8 mouse cellular contexts compared by ENCODE assay signal in the genomic region with DNA sequence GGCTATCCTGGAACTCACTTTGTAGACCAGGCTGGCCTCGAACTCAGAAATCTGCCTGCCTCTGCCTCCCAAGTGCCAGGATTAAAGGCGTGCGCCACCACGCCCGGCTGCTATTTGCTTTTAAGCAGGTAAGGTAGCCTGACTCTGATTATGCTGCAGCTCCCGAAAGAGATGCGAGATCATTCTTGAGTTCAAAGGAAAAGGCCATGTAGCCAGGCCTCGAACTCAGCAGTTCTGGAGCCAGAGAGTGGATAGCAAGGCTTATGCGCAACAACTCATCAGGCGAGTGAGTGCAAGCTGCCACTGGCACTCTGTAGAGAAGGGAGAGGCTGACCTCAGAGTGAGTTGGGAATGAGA. TPM values are rescaled to one million over a fixed set of nuclear protein-coding genes. Genes with fewer than 3 reads are reported as not detected.
A peak's percentile ranks its signal among the peaks of the same experiment; 100 is the strongest.
DNase-seq lines count a peak whose midpoint lies in the region; ATAC-seq and TF ChIP-seq lines count a peak whose summit lies in the region.

No protein-coding gene starts in this region.

- WGBS in kidney, embryonic 14.5 days: 82% methylated on average over 10 of the region's 10 CpGs
- WGBS in hindbrain, embryonic 15.5 days: 88% methylated on average over 10 of the region's 10 CpGs
- WGBS in midbrain, embryonic 16.5 days: 83% methylated on average over 10 of the region's 10 CpGs

- peaks cover 2% of the 10 kb centered on the region; the same call in 1 of the 2 replicates for H3K36me3 ChIP-seq in kidney, embryonic 14.5 days (ENCODE audit: control insufficient read depth, insufficient read depth, low read length)
- no peaks in the 10 kb centered on the region for H3K36me3 ChIP-seq in hindbrain, embryonic 15.5 days
- H3K36me3 ChIP-seq in midbrain, embryonic 16.5 days (ENCODE audit: control insufficient read depth, insufficient read depth, low read length): no peaks in the 10 kb centered on the region

- no peak for DNase-seq in kidney, postnatal 36 days
- DNase-seq in adrenal gland, postnatal 36 days: no peak
- DNase-seq in T-cell, adult 2 months (ENCODE audit: low spot score): no peak
- no peak for DNase-seq in adipocyte (ENCODE audit: low spot score)

- no peak for ATAC-seq in kidney, embryonic 14.5 days (ENCODE audit: low FRiP score, low TSS enrichment)
- ATAC-seq in hindbrain, embryonic 15.5 days (ENCODE audit: low FRiP score, low read depth): no peak
- peak; percentile 1; the same call in 1 of the 2 replicates for ATAC-seq in midbrain, embryonic 16.5 days

- peaks cover 17% of the 10 kb centered on the region for H3K4me1 ChIP-seq in kidney, embryonic 14.5 days (ENCODE audit: control insufficient read depth, insufficient read depth, low read length)
- H3K4me1 ChIP-seq in cortical plate, adult 2 months (ENCODE audit: control insufficient read depth, insufficient read depth, low read length): peaks cover 10% of the 10 kb centered on the region
- peaks cover 46% of the 10 kb centered on the region for H3K4me1 ChIP-seq in hindbrain, embryonic 15.5 days (replicated peaks)
- peaks cover 36% of the 10 kb centered on the region; the same call in 1 of the 2 replicates for H3K4me1 ChIP-seq in midbrain, embryonic 16.5 days (ENCODE audit: control insufficient read depth, insufficient read depth, low read length)

- no peak for TF ChIP-seq POLR2A in cortical plate, adult 2 months (IDR thresholded peaks at IDR 0.05; ENCODE audit: extremely low read depth, insufficient read depth, low read length)

- peak overlapping the region; percentile 58 for H3K4me2 ChIP-seq in kidney, embryonic 14.5 days (replicated peaks; ENCODE audit: low read depth, low read length)
- H3K4me2 ChIP-seq in hindbrain, embryonic 15.5 days: peak overlapping the region; percentile 68
- peak overlapping the region; percentile 72 for H3K4me2 ChIP-seq in midbrain, embryonic 16.5 days (ENCODE audit: low read length)

- no peak for TF ChIP-seq CTCF in cortical plate, adult 2 months (IDR thresholded peaks at IDR 0.05; ENCODE audit: extremely low read depth, insufficient read depth, low read length)

- peak overlapping the region; percentile 77 for H3K27ac ChIP-seq in kidney, embryonic 14.5 days (ENCODE audit: low read depth, low read length)
- peak overlapping the region; percentile 58; the same call in 1 of the 2 replicates for H3K27ac ChIP-seq in cortical plate, adult 2 months (ENCODE audit: insufficient read depth, low read length)
- H3K27ac ChIP-seq in hindbrain, embryonic 15.5 days (replicated peaks): peak overlapping the region; percentile 94
- peak overlapping the region; percentile 94 for H3K27ac ChIP-seq in midbrain, embryonic 16.5 days (ENCODE audit: low read length)

- no peaks in the 10 kb centered on the region for H3K9me3 ChIP-seq in kidney, embryonic 14.5 days (ENCODE audit: control insufficient read depth, low read length)
- H3K9me3 ChIP-seq in hindbrain, embryonic 15.5 days: no peaks in the 10 kb centered on the region
- H3K9me3 ChIP-seq in midbrain, embryonic 16.5 days (replicated peaks; ENCODE audit: control insufficient read depth, low read length, poor library complexity, severe bottlenecking): no peaks in the 10 kb centered on the region

- H3K27me3 ChIP-seq in kidney, embryonic 14.5 days (ENCODE audit: control insufficient read depth, insufficient read depth, low read length): peaks cover 14% of the 10 kb centered on the region
- H3K27me3 ChIP-seq in hindbrain, embryonic 15.5 days: peaks cover 8% of the 10 kb centered on the region; the same call in 1 of the 2 replicates
- peaks cover 2% of the 10 kb centered on the region; the same call in 1 of the 2 replicates for H3K27me3 ChIP-seq in midbrain, embryonic 16.5 days (ENCODE audit: control insufficient read depth, insufficient read depth, low read depth, low read length)

- peak overlapping the region; percentile 59 for H3K4me3 ChIP-seq in kidney, embryonic 14.5 days (ENCODE audit: low read length)
- H3K4me3 ChIP-seq in cortical plate, adult 2 months (ENCODE audit: insufficient read depth, low read length): peak overlapping the region; percentile 69
- peak overlapping the region; percentile 66 for H3K4me3 ChIP-seq in hindbrain, embryonic 15.5 days
- peak overlapping the region; percentile 65 for H3K4me3 ChIP-seq in midbrain, embryonic 16.5 days (ENCODE audit: low read depth, low read length)

- peak overlapping the region; percentile 75; the same call in 1 of the 2 replicates for H3K9ac ChIP-seq in kidney, embryonic 14.5 days (ENCODE audit: low read depth, low read length)
- peak overlapping the region; percentile 47 for H3K9ac ChIP-seq in hindbrain, embryonic 15.5 days
- peak overlapping the region; percentile 43 for H3K9ac ChIP-seq in midbrain, embryonic 16.5 days (ENCODE audit: low read depth, low read length)

RNA-seq across cellular contexts. Expression of a gene that starts 0.7 kb away (rescaled TPM):
- 160 and 193 TPM in 2 replicates for polyA plus RNA-seq in kidney, embryonic 14.5 days (2014; fragmentation: Nextera tagmentation; extraction: Ambion mirVana)
- 100 and 103 TPM in 2 replicates for polyA plus RNA-seq in cortical plate, adult 2 months (2012; rRNA removed)
- polyA plus RNA-seq in hindbrain, embryonic 15.5 days (2015; fragmentation: Nextera tagmentation; extraction: Ambion mirVana): 103 and 107 TPM in 2 replicates
- 93.3 and 103 TPM in 2 replicates for polyA plus RNA-seq in midbrain, embryonic 16.5 days (2015; fragmentation: Nextera tagmentation; extraction: Ambion mirVana)
- 10 to 100 TPM; 61.3 to 64.7 TPM for total RNA-seq in adrenal gland, postnatal 36 days (2021)

RNA-seq across cellular contexts. Expression of a gene that starts 1.7 kb away (rescaled TPM):
- polyA plus RNA-seq in kidney, embryonic 14.5 days (2014; fragmentation: Nextera tagmentation; extraction: Ambion mirVana): 2.6 and 4.8 TPM in 2 replicates
- polyA plus RNA-seq in cortical plate, adult 2 months (2012; rRNA removed): 10.0 and 10.7 TPM in 2 replicates
- polyA plus RNA-seq in hindbrain, embryonic 15.5 days (2015; fragmentation: Nextera tagmentation; extraction: Ambion mirVana): 3.5 and 4.3 TPM in 2 replicates
- polyA plus RNA-seq in midbrain, embryonic 16.5 days (2015; fragmentation: Nextera tagmentation; extraction: Ambion mirVana): 5.2 and 6.1 TPM in 2 replicates
- 1 to 10 TPM; 7.2 to 8.1 TPM for total RNA-seq in adrenal gland, postnatal 36 days (2021)

RNA-seq across cellular contexts. Expression of a gene that starts 31.4 kb away (rescaled TPM):
- 23.6 and 64.4 TPM in 2 replicates for polyA plus RNA-seq in kidney, embryonic 14.5 days (2014; fragmentation: Nextera tagmentation; extraction: Ambion mirVana)
- polyA plus RNA-seq in cortical plate, adult 2 months (2012; rRNA removed): 2.5 and 3.7 TPM in 2 replicates
- 31.1 and 31.7 TPM in 2 replicates for polyA plus RNA-seq in hindbrain, embryonic 15.5 days (2015; fragmentation: Nextera tagmentation; extraction: Ambion mirVana)
- 25.5 and 27.1 TPM in 2 replicates for polyA plus RNA-seq in midbrain, embryonic 16.5 days (2015; fragmentation: Nextera tagmentation; extraction: Ambion mirVana)
- 10 to 100 TPM in 1 of 2 experiments, 1 to 10 TPM in 1; 9.0 to 15.4 TPM for total RNA-seq in adrenal gland, postnatal 36 days (2021)
